Mouse (Mus musculus): Measurements from ENCODE around the gene Klrb1c. TPM values are rescaled to one million over a fixed set of nuclear protein-coding genes. Genes with fewer than 3 reads are reported as not detected.
"Not testable (repeated sequence)": the region's sequence is repeated elsewhere in the genome, so short reads cannot be mapped to it uniquely, and the experiment has no call there.

The Klrb1c gene
- polyA plus RNA-seq, 1 experiment from 2014 or later: not detected

DNA sequence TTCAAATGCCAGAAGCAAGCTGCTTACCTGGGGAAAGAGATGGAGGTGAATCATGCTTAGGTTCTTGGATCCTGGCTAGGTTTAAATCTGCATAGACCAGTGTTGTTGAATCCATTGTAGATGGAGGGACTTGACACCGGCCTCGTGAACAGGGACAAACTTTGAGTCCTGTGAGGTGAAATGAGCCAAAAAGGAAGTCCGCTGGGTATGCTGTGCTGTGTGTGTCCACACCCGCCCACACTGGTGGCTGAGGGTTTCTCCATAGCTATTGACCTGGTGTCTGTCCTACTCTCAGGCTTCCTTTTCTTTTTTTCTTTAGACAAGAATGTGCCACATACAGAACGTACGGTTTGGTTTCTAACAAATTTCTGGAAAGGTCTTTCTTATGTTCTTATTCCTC lies 37.1 kb upstream of the Klrb1c start, which contains the start of the genes Gm44511 and Klrb1b:
Gene Gm44511, minus strand, starts transcription at position 184 of the 400 bp plus-strand sequence.
Gene Klrb1b, minus strand, starts transcription at position 200 of the 400 bp plus-strand sequence.
- Histone ChIP-seq H3K4me1 (ENCODE audit: control insufficient read depth, insufficient read depth, low read length) (no peaks in the 10 kb centered on the region), H3K4me2 (ENCODE audit: low read length) (no peak within 1 kb of the TSS), H3K36me3 (ENCODE audit: control insufficient read depth, insufficient read depth, low read length) (no peaks in the 10 kb centered on the region), H3K9me3 (ENCODE audit: control insufficient read depth, low read length) (no peaks in the 10 kb centered on the region), H3K9ac (replicated peaks; ENCODE audit: low read length) (no peak within 1 kb of the TSS), H3K27me3 (ENCODE audit: control insufficient read depth, insufficient read depth, low read length) (no peaks in the 10 kb centered on the region), H3K27ac (replicated peaks; ENCODE audit: low read depth, low read length) (no peak within 1 kb of the TSS), H3K4me3 (replicated peaks; ENCODE audit: low read depth, low read length) (no peak within 1 kb of the TSS)
- DNase-seq: no peak
- no peak for ATAC-seq (ENCODE audit: low FRiP score, low TSS enrichment)
- WGBS: 89% methylated on average over 6 of the region's 6 CpGs

DNA sequence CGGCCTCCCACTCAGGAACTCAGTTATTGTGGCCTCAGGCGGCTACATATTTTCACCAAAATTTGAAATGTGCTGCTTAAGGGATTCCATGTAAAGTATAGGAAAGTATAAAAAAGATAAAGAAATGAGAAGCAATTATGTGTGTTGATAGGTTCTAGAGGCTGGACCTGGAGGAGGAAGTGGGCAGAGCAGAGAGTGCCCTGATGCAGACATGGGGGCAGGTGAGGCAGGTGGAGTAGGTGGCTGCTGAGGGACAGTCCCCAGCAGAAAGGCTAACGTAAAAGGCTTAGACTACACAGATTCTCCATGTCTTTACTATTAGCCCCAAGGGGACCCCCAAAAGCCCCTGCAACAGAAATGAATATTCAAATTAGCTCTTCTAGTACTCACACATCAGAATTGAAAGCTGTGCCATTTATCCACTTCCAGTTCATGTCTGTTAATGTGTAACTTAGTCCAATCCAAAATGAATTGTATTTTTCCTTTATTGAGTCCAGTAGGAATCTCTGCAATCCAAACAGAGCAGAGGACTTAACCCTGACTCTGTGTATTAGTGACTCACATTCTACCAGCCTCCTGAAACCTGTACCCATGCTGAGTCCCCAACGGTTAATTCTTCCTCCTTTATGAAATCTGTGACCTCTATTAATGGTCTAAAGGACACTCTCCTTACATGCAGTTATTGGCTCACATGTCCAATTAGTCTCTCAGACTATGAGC lies 29.2 kb upstream of the Klrb1c start:
- Histone ChIP-seq H3K27ac (replicated peaks; ENCODE audit: low read depth, low read length) (no peak overlapping the region), H3K4me3 (replicated peaks; ENCODE audit: low read depth, low read length) (no peak overlapping the region), H3K27me3 (ENCODE audit: control insufficient read depth, insufficient read depth, low read length) (no peaks in the 10 kb centered on the region), H3K9ac (replicated peaks; ENCODE audit: low read length) (no peak overlapping the region), H3K36me3 (ENCODE audit: control insufficient read depth, insufficient read depth, low read length) (no peaks in the 10 kb centered on the region), H3K9me3 (ENCODE audit: control insufficient read depth, low read length) (no peaks in the 10 kb centered on the region), H3K4me2 (ENCODE audit: low read length) (no peak overlapping the region), H3K4me1 (ENCODE audit: control insufficient read depth, insufficient read depth, low read length) (no peaks in the 10 kb centered on the region)
- no peak for ATAC-seq (ENCODE audit: low FRiP score, low TSS enrichment)
- no peak for DNase-seq
- WGBS: 80% methylated on average over 4 of the region's 4 CpGs

DNA sequence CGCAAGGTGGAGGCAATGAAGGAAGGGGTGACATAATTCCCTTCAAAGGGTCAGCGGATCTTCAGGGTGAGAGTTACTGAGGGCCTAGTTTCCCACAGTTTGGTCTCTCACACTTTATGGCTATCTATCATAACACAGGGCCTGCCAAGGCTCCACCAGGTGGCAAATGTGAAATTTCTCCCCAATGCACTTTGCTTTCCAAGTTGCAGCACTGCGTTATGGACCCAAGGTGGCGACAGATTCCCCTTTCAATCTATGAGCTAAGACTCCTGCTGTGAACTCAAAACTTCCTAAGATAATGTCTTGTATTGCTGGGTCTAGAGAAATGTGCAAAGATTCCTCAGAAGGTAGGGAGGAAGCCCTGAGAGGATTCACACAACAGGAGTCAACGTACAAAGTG lies 19.5 kb upstream of the Klrb1c start:
- Histone ChIP-seq H3K36me3 (ENCODE audit: control insufficient read depth, insufficient read depth, low read length) (no peaks in the 10 kb centered on the region), H3K27ac (replicated peaks; ENCODE audit: low read depth, low read length) (no peak overlapping the region), H3K4me3 (replicated peaks; ENCODE audit: low read depth, low read length) (no peak overlapping the region), H3K9ac (replicated peaks; ENCODE audit: low read length) (no peak overlapping the region), H3K4me2 (ENCODE audit: low read length) (no peak overlapping the region), H3K27me3 (ENCODE audit: control insufficient read depth, insufficient read depth, low read length) (no peaks in the 10 kb centered on the region), H3K4me1 (ENCODE audit: control insufficient read depth, insufficient read depth, low read length) (no peaks in the 10 kb centered on the region), H3K9me3 (ENCODE audit: control insufficient read depth, low read length) (no peaks in the 10 kb centered on the region)
- peak; percentile 68 for DNase-seq
- 87% methylated on average over 5 of the region's 5 CpGs for WGBS
- no peak for ATAC-seq (ENCODE audit: low FRiP score, low TSS enrichment)

DNA sequence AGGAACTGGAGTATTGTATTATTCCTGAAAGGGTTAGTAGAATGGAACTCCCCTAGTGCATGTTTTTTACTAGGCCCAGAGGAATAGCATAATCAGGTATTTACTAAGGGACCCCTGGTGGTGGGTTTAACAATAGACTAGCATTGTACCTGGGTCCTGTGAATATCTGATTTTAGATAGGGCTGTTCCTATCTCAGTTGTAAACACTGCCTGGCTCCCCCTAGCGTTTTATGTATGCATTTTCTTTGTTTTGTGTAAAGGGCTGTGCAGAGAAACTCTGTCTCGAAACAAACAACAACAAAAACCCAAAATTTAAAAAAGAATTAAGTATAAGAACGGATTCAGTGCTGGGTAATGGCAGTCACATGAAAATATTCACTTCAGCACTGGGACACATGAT lies 18.0 kb upstream of the Klrb1c start:
- peak; percentile 31 for DNase-seq
- no peak overlapping the region for H3K4me2 ChIP-seq (ENCODE audit: low read length)
- no peaks in the 10 kb centered on the region for H3K27me3 ChIP-seq (ENCODE audit: control insufficient read depth, insufficient read depth, low read length)
- H3K27ac ChIP-seq (replicated peaks; ENCODE audit: low read depth, low read length): no peak overlapping the region
- ATAC-seq (ENCODE audit: low FRiP score, low TSS enrichment): no peak
- no peaks in the 10 kb centered on the region for H3K4me1 ChIP-seq (ENCODE audit: control insufficient read depth, insufficient read depth, low read length)
- H3K4me3 ChIP-seq (replicated peaks; ENCODE audit: low read depth, low read length): no peak overlapping the region
- H3K36me3 ChIP-seq (ENCODE audit: control insufficient read depth, insufficient read depth, low read length): no peaks in the 10 kb centered on the region
- H3K9ac ChIP-seq (replicated peaks; ENCODE audit: low read length): no peak overlapping the region
- WGBS: 68% methylated on average over 3 of the region's 3 CpGs
- no peaks in the 10 kb centered on the region for H3K9me3 ChIP-seq (ENCODE audit: control insufficient read depth, low read length)

DNA sequence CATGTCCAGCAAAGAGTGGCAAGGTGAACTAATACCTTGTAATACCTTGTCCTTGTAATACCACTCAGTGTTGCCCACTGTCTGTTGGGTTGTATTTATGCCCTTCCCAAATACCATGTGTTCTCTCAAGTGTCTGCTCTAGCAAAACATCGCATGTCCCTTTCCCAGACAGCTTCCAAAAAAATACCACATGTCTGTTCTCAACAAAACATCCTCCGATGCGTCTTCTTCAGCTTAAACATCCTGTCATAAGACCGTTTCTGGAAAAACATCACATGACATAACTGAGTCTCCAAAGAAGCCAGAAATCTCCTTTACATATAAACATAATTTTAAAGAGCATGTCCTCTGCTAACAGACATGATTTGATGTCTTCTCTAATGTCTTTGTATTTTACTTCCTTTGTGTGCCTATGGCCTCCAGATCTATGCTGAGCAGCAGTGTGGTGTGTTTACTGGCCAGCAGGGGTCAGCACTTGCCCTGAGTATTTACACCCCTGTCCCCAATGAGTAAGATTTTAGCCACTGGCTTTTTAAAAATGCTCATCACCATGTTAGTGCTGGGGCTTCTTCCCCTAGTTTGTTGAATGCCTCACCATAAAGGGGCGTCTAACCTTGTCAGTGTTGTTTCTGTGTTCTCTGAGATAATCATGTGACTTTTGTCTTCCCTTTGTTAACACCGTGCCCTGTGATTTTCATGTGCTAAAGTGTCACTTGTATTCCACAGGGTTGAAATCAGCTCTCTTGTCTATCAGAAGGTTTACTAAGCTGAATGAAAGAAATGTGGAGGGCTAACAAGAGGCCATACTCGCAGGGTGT lies 16.0 kb upstream of the Klrb1c start:
- peak; percentile 84 for DNase-seq
- not testable (repeated sequence) for H3K4me3 ChIP-seq (replicated peaks; ENCODE audit: low read depth, low read length); H3K27me3 ChIP-seq (ENCODE audit: control insufficient read depth, insufficient read depth, low read length); H3K4me1 ChIP-seq (ENCODE audit: control insufficient read depth, insufficient read depth, low read length); H3K36me3 ChIP-seq (ENCODE audit: control insufficient read depth, insufficient read depth, low read length); H3K9ac ChIP-seq (replicated peaks; ENCODE audit: low read length); H3K9me3 ChIP-seq (ENCODE audit: control insufficient read depth, low read length); H3K27ac ChIP-seq (replicated peaks; ENCODE audit: low read depth, low read length); H3K4me2 ChIP-seq (ENCODE audit: low read length)
- 59% methylated on average over 7 of the region's 7 CpGs for WGBS
- peak; percentile 32; the same call in 1 of the 2 replicates for ATAC-seq (ENCODE audit: low FRiP score, low TSS enrichment)

DNA sequence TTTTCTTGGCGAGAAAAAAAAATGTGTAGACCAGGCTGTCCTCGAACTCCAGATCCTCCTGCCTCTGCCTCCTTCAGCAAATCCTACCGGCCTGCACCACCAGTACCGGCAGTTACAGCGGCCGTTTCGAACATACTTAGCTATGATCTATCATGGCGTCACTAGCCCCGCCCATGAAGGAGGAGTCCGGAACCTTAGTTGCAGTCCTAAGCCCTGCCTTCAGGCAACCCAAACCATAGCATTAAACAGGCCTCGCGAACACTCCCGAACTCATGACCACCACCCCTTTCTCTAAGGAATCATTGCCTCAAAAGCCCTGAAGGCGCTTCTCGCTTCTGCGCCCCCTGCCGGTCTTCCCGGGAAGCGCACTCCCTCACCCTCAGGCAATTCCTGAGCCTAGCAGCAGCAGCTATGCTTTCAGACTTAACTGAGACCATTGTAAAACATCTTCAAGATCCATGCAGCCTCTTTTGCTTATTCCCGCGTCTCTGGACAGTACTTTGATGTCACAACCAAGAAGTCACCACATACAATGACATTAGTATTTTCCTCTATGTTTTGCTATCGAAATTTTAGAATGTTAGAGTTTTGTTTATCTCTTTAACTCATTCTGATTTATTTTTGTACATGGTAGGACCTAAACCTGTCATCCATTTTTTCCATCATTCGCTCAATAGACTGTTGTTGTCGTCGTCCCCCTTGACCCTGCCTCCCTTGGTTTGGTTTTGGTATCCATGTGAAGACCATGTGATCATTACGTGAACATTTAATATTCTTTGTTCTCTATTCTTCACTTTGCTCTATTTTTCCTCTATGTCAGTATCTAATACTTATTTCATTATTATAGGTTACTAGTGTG lies 14.2 kb upstream of the Klrb1c start:
- peak overlapping the region; percentile 39 for H3K4me3 ChIP-seq (replicated peaks; ENCODE audit: low read depth, low read length)
- H3K36me3 ChIP-seq (ENCODE audit: control insufficient read depth, insufficient read depth, low read length): no peaks in the 10 kb centered on the region
- DNase-seq (peak; percentile 96), ATAC-seq (ENCODE audit: low FRiP score, low TSS enrichment) (peak; percentile 89)
- H3K4me1 ChIP-seq (ENCODE audit: control insufficient read depth, insufficient read depth, low read length): peaks cover 2% of the 10 kb centered on the region; the same call in 1 of the 2 replicates
- peak overlapping the region; percentile 60 for H3K4me2 ChIP-seq (ENCODE audit: low read length)
- H3K9ac ChIP-seq (replicated peaks; ENCODE audit: low read length): peak overlapping the region; percentile 52; the same call in 1 of the 2 replicates
- no peaks in the 10 kb centered on the region for H3K9me3 ChIP-seq (ENCODE audit: control insufficient read depth, low read length)
- peak overlapping the region; percentile 83 for H3K27ac ChIP-seq (replicated peaks; ENCODE audit: low read depth, low read length)
- H3K27me3 ChIP-seq (ENCODE audit: control insufficient read depth, insufficient read depth, low read length): no peaks in the 10 kb centered on the region
- WGBS: 9% methylated on average over 26 of the region's 26 CpGs

DNA sequence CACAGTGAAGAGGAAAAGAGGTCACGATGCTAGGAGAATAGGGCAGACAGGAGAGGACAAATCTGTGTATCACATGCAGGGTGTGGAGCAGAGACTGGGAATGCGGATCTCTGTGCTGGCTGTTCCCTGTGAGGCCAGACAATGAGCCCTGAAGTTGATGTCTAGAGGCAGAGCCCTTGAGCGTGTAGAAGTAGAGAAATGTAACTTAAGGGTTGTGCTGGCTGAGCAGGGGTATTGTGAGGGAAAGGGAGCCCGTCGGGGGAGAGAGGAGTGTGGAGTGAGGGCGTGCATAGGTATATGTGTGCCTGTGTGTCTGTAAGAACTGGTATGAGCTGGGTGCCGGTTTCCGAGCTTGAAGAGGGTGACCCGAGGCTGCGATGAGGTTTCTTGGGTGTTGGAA lies 13.5 kb upstream of the Klrb1c start:
- peak overlapping the region; percentile 52 for H3K9ac ChIP-seq (replicated peaks; ENCODE audit: low read length)
- H3K9me3 ChIP-seq (ENCODE audit: control insufficient read depth, low read length): no peaks in the 10 kb centered on the region
- H3K4me3 ChIP-seq (replicated peaks; ENCODE audit: low read depth, low read length): peak overlapping the region; percentile 39
- H3K4me1 ChIP-seq (ENCODE audit: control insufficient read depth, insufficient read depth, low read length): peaks cover 9% of the 10 kb centered on the region; the same call in 1 of the 2 replicates
- H3K27ac ChIP-seq (replicated peaks; ENCODE audit: low read depth, low read length): peak overlapping the region; percentile 83
- DNase-seq (no peak), ATAC-seq (ENCODE audit: low FRiP score, low TSS enrichment) (peak; percentile 32)
- 11% methylated on average over 10 of the region's 10 CpGs for WGBS
- H3K4me2 ChIP-seq (ENCODE audit: low read length): peak overlapping the region; percentile 60
- H3K36me3 ChIP-seq (ENCODE audit: control insufficient read depth, insufficient read depth, low read length): no peaks in the 10 kb centered on the region
- H3K27me3 ChIP-seq (ENCODE audit: control insufficient read depth, insufficient read depth, low read length): no peaks in the 10 kb centered on the region

DNA sequence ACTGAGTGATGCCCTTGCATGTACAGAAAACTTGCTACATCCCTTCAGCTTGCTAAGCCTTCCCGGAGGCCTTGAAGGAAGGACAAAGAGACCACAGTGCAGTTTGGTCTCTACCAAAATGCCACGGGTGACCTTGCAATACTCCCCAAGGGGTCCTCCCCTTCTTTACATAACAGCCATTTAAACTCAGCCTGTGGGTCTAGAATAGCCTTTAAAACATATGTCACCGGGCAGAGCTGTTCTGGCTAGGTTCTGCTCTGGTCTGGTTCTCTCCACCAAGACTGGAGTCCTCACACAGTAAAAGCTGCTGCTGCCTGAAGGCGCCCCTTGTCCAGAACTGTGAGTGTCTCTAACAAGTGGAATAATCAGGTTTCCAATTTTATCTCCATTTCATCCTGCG lies 11.7 kb upstream of the Klrb1c start:
- DNase-seq; H3K9ac ChIP-seq (replicated peaks; ENCODE audit: low read length); H3K9me3 ChIP-seq (ENCODE audit: control insufficient read depth, low read length); H3K36me3 ChIP-seq (ENCODE audit: control insufficient read depth, insufficient read depth, low read length); ATAC-seq (ENCODE audit: low FRiP score, low TSS enrichment); H3K27me3 ChIP-seq (ENCODE audit: control insufficient read depth, insufficient read depth, low read length); H3K4me3 ChIP-seq (replicated peaks; ENCODE audit: low read depth, low read length): not testable (repeated sequence)
- H3K27ac ChIP-seq (replicated peaks; ENCODE audit: low read depth, low read length): 0 out of 2 replicates have a peak overlapping the region, but pooled peaks have one; percentile 13
- 73% methylated on average over 5 of the region's 5 CpGs for WGBS
- H3K4me2 ChIP-seq (ENCODE audit: low read length): peak overlapping the region; percentile 19
- H3K4me1 ChIP-seq (ENCODE audit: control insufficient read depth, insufficient read depth, low read length): peaks cover 10% of the 10 kb centered on the region; the same call in 1 of the 2 replicates
